Mouse (Mus musculus) large intestine, adult 2 months (tissue): ENCODE results near the gene Wdfy4. TPM values are rescaled to one million over a fixed set of nuclear protein-coding genes. Genes with fewer than 3 reads are reported as not detected.

Source experiments
- DNase-seq: peaks from one replicate; pipeline ENCODE4 v3.0.0-alpha.2; 2012; ENCODE audit warnings: low read depth, low spot score
- WGBS: fragments of 180-500 bp; shearing (Covaris S2); methylation state at CpG from one replicate; pipeline ENCODE4 v1.1.7; 2018; 5-methylcytosine and 5-hydroxymethylcytosine counted together
- polyA plus RNA-seq: library from polyadenylated mRNA; depleted of rRNA; stranded (reverse); fragments of >200 nt; gene quantifications from 2 replicates; pipeline ENCODE4 v1.2.3, GENCODE M21; 2012

The Wdfy4 gene
- polyA plus RNA-seq, 1 experiment = 5.0 TPM

- no peak for DNase-seq
- 69% methylated on average over 5 of the region's 5 CpGs for WGBS
Observed at GRCm38 (mm10) chr14:33096462-33096861, 88.8 kb downstream of the Wdfy4 start.

GRCm38 (mm10) chr14:33083326-33083725, 102.0 kb downstream of the Wdfy4 start:
- DNase-seq = no peak
- WGBS = 74% methylated on average over 8 of the region's 8 CpGs

DNA sequence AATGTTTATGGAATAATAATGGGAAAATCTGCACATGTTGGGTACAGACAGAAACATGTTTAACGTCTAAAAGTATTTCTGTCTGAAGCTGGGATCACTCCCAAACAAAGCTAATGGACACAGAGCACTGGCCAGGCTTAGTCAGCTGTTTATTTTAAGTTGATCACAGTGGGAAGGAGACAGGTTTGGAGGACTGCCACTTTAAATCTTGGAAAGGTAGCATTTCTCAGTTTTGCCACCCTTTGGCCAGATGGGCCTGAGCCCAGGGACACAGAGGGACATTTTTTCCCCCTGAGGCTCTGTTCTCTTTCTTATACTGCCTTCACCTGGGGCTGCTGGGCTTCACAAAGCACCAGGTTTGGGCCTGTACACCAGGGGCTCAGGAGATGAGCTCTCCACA, 103.0 kb downstream of the Wdfy4 start:
- WGBS = 45% methylated on average over 1 of the region's 1 CpGs
- no peak for DNase-seq

- DNase-seq = no peak
- WGBS = 72% methylated on average over 6 of the region's 6 CpGs
Observed at GRCm38 (mm10) chr14:33081370-33081860, 103.9 kb downstream of the Wdfy4 start.

DNA sequence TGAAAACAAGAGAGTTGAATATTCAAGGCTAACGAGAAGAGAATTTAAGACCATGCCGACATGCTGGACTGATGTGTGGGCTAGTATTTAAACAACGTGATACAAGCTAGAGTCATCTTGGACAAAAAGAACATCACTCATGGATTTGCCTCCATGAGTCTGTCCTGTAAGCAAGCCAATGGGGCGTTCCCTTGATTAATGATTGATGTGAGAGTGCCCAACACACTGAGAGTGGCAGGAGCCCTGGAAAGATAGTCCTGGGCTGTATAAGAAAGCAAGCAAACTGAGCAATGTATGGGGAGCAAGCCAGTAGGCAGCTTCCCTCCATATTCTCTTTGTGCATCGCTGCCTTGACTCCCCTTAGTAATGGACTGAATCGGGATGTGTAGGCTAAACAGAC, 106.7 kb downstream of the Wdfy4 start:
- no peak for DNase-seq
- 83% methylated on average over 6 of the region's 6 CpGs for WGBS

DNA sequence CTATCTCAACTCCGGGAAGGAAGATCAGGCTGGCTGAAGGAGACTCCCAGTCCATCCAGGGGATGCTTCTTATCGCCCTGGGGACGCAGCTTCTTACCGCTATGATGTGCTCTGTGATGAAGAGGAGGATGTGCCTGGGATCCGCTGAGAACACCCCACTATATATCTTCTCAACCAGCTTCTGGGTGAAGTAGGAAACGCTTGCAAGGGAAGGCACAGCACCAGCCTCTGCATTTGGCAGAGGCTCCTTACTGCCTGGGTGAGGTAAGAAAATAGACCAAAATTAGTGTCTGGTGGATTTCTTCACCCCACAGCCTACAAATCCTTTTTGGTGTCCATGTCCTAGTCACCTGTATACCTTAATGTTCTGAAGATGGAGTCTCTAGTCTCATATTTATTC, 107.2 kb downstream of the Wdfy4 start:
- 80% methylated on average over 6 of the region's 6 CpGs for WGBS
- DNase-seq = no peak

GRCm38 (mm10) chr14:33073355-33073754, 112.0 kb downstream of the Wdfy4 start:
- WGBS = 60% methylated on average over 3 of the region's 3 CpGs
- DNase-seq = no peak

DNA sequence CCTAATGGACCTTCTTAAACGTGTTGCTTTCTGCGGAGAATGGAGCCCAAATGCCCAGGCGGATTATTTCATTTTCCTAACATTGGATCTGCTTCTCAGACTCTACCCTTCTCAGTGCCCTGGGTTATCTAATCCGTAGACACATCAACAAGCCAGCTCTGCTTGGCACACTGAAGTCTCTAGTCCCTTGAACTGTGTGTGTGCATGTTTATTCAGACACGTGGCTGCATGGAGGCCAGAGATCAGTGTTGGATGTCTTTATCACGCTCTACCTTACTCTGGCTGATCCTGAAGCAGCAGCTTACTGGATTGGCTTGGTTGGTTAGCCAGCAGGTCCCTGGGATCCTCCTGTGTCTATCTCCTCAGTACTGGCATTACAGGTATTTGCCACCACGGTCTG, 113.0 kb downstream of the Wdfy4 start:
- WGBS = 82% methylated on average over 7 of the region's 7 CpGs
- no peak for DNase-seq

DNA sequence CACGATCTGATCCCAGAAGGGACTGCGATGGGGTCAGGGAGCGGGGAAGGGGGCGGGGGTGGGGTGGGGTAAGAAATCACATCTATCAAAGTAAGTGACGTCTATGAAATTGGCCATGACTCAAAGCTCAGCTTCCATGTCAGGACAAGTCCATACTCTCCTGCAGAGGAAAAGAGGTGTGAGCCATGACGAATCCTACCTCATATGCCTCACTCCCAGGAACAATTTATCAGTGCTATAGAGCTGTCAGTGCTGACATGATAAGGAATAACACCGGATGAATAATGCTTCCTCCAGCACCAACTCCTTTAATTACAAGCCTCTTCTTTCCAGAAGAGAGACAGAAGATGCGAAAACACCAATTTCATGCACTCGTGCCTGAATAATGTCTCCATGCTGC, 117.6 kb downstream of the Wdfy4 start:
- DNase-seq = no peak
- WGBS = 84% methylated on average over 9 of the region's 9 CpGs

GRCm38 (mm10) chr14:33062996-33063395, 122.3 kb downstream of the Wdfy4 start:
- 74% methylated on average over 5 of the region's 5 CpGs for WGBS

GRCm38 (mm10) chr14:33058881-33059660, 126.2 kb downstream of the Wdfy4 start:
- no peak for DNase-seq
- 87% methylated on average over 7 of the region's 7 CpGs for WGBS

More at GRCm38 (mm10) chr14:33062996-33063395, 122.3 kb downstream of the Wdfy4 start:
- no peak for DNase-seq

DNA sequence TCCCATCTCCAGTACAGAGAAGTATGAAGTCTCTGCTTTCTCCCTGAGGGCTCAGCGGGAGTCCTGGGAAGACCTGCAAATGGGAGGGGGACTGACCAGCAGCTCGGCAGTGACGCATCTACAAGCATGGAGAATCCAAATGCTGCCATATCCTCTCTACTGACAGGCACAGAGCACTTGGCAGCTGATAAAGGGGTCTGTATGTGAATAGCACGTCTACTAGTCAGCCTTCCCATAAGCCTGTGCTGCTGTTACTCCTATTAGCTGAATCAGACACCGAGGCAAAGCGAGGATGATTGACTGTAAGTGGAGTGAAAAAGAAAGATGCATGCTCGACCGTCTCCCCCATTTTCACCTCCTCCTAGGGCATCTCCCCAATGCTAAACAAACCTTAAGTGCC, 131.9 kb downstream of the Wdfy4 start:
- WGBS = 65% methylated on average over 8 of the region's 8 CpGs
- DNase-seq = no peak

DNA sequence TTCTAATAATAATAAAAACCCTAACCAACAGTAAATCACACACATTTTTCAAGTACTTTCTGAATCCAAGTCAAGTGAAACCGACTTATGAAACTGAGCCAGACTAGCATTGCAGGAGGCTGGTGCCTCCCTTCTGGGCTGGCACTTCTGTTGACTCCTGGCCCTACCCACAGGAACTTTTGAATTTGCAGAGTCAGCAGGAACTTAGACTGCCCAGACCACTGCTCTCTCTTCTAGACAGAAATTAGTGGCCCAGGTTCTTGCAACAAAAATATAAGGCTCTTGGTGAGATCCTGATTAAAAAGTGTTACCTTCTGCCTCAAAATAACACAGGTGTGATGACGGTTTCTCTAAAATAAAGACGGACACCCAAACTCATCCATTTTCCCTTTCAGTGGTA, 140.1 kb downstream of the Wdfy4 start:
- WGBS = 80% methylated on average over 3 of the region's 3 CpGs

GRCm38 (mm10) chr14:33036811-33037210, 148.5 kb downstream of the Wdfy4 start:
- 53% methylated on average over 3 of the region's 3 CpGs for WGBS
- DNase-seq = no peak

More for the DNA sequence above, 140.1 kb downstream of the Wdfy4 start:
- DNase-seq = no peak

DNA sequence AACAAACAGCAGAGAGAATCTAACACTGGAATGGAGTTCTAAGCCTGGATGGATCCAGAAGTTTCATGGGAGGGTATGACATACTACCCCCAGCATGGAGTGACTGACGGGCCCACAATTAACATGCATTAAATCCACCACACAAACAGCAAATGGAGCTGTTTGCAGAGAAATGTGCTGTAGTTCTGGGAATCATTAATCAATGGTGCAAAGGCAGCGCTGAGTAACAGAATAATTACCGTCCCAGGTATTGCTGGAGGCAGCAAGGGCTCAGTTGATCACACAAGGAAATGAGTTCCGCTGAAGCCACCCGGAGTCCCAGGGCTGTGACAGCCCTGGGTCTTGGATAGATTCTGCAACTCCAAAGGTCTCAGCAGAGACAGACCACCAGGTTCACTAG, 149.9 kb downstream of the Wdfy4 start:
- WGBS = 54% methylated on average over 5 of the region's 5 CpGs
- no peak for DNase-seq

- WGBS = 39% methylated on average over 6 of the region's 6 CpGs
- no peak for DNase-seq
Observed at GRCm38 (mm10) chr14:33033424-33033823, 151.9 kb downstream of the Wdfy4 start.

DNA sequence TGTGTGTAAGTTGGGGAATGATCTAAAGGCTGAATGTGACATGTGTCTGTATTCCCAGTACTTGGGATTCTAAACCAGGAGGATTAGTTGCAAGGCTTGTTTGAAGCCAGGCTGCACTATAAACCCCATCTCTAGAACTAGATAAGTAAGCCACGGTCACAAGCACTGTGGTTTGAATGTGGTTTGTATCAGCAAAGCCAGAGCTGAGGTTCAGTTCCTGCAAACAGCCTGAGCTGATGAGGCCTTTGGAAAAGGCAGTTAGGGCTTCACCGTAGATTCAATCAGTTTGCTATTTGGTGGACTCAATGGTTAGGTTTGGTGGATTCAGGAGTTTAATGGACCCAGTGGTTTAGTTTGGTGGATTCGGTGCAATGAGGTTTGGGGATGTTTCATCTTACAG, 154.5 kb downstream of the Wdfy4 start:
- DNase-seq = no peak
- WGBS = 78% methylated on average over 3 of the region's 3 CpGs

GRCm38 (mm10) chr14:33019606-33020005, 165.7 kb downstream of the Wdfy4 start:
- 70% methylated on average over 5 of the region's 5 CpGs for WGBS
- DNase-seq = no peak

DNA sequence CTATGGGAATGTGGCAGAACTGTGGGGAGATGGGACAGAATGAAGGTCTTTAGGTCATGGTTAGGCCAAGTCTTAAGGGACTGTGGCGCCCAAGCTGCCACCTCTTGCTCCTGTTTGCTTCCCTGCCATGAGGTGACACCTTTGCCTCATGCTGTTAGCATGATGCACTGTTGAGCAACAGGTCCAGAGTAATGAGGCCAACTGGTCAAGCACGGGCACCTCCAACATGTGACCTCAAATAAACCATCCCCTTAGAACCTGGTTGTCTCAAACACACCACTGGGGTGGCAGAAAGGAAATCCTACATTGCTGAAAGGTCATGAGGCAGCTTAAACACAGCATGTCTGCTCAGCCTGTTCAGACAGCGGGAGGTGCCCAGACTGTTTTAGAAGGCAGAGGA, 166.3 kb downstream of the Wdfy4 start:
- WGBS = 81% methylated on average over 3 of the region's 3 CpGs
- DNase-seq = no peak

- WGBS = 64% methylated on average over 1 of the region's 1 CpGs
Observed at GRCm38 (mm10) chr14:33007638-33008037, 177.7 kb downstream of the Wdfy4 start.

GRCm38 (mm10) chr14:33005114-33005513, 180.2 kb downstream of the Wdfy4 start:
- WGBS = 97% methylated on average over 1 of the region's 1 CpGs
- DNase-seq = no peak

More at GRCm38 (mm10) chr14:33007638-33008037, 177.7 kb downstream of the Wdfy4 start:
- DNase-seq = no peak
